Mouse (Mus musculus): ENCODE data around the gene Ap1g2. TPM values are rescaled to one million over a fixed set of nuclear protein-coding genes. Genes with fewer than 3 reads are reported as not detected.

The Ap1g2 gene
- polyA plus RNA-seq, 1 experiment = 10.0 TPM

GRCm38 (mm10) chr14:55135676-55136075, 29.3 kb upstream of the Ap1g2 start:
- Histone ChIP-seq H3K27ac (ENCODE audit: insufficient read depth, low read length) (no peak overlapping the region), H3K4me1 (ENCODE audit: control insufficient read depth, insufficient read depth, low read length) (no peaks in the 10 kb centered on the region), H3K4me3 (ENCODE audit: insufficient read depth, low read length) (no peak overlapping the region)
- TF ChIP-seq POLR2A (IDR thresholded peaks at IDR 0.05; ENCODE audit: low read depth, low read length) = no peak
- TF ChIP-seq CTCF (IDR thresholded peaks at IDR 0.05; ENCODE audit: borderline replicate concordance, insufficient read depth, low read length) = no peak

GRCm38 (mm10) chr14:55126521-55126920, 20.1 kb upstream of the Ap1g2 start:
- H3K27ac ChIP-seq (ENCODE audit: insufficient read depth, low read length) = no peak overlapping the region
- H3K4me3 ChIP-seq (ENCODE audit: insufficient read depth, low read length) = no peak overlapping the region
- H3K4me1 ChIP-seq (ENCODE audit: control insufficient read depth, insufficient read depth, low read length) = no peaks in the 10 kb centered on the region
- TF ChIP-seq POLR2A (IDR thresholded peaks at IDR 0.05; ENCODE audit: low read depth, low read length) (no peak), CTCF (IDR thresholded peaks at IDR 0.05; ENCODE audit: borderline replicate concordance, insufficient read depth, low read length) (no peak)

- Histone ChIP-seq H3K4me1 (ENCODE audit: control insufficient read depth, insufficient read depth, low read length) (no peaks in the 10 kb centered on the region), H3K4me3 (ENCODE audit: insufficient read depth, low read length) (no peak overlapping the region), H3K27ac (ENCODE audit: insufficient read depth, low read length) (no peak overlapping the region)
- no peak for TF ChIP-seq CTCF (IDR thresholded peaks at IDR 0.05; ENCODE audit: borderline replicate concordance, insufficient read depth, low read length)
- no peak for TF ChIP-seq POLR2A (IDR thresholded peaks at IDR 0.05; ENCODE audit: low read depth, low read length)
Measured at GRCm38 (mm10) chr14:55125711-55126110, 19.3 kb upstream of the Ap1g2 start.

- no peak overlapping the region for H3K4me3 ChIP-seq (ENCODE audit: insufficient read depth, low read length)
- no peak overlapping the region for H3K27ac ChIP-seq (ENCODE audit: insufficient read depth, low read length)
- TF ChIP-seq POLR2A (IDR thresholded peaks at IDR 0.05; ENCODE audit: low read depth, low read length) = no peak
- TF ChIP-seq CTCF (IDR thresholded peaks at IDR 0.05; ENCODE audit: borderline replicate concordance, insufficient read depth, low read length) = no peak
- no peaks in the 10 kb centered on the region for H3K4me1 ChIP-seq (ENCODE audit: control insufficient read depth, insufficient read depth, low read length)
Measured at GRCm38 (mm10) chr14:55122359-55122758, 16.0 kb upstream of the Ap1g2 start.

GRCm38 (mm10) chr14:55121947-55122346, 15.6 kb upstream of the Ap1g2 start:
- Histone ChIP-seq H3K27ac (ENCODE audit: insufficient read depth, low read length) (no peak overlapping the region), H3K4me1 (ENCODE audit: control insufficient read depth, insufficient read depth, low read length) (no peaks in the 10 kb centered on the region), H3K4me3 (ENCODE audit: insufficient read depth, low read length) (no peak overlapping the region)
- TF ChIP-seq CTCF (IDR thresholded peaks at IDR 0.05; ENCODE audit: borderline replicate concordance, insufficient read depth, low read length) (peak; percentile 58; the same call in 1 of the 2 replicates), POLR2A (IDR thresholded peaks at IDR 0.05; ENCODE audit: low read depth, low read length) (no peak)

GRCm38 (mm10) chr14:55119421-55120134, 13.2 kb upstream of the Ap1g2 start:
- H3K27ac ChIP-seq (ENCODE audit: insufficient read depth, low read length) = no peak overlapping the region
- TF ChIP-seq CTCF (IDR thresholded peaks at IDR 0.05; ENCODE audit: borderline replicate concordance, insufficient read depth, low read length) (no peak), POLR2A (IDR thresholded peaks at IDR 0.05; ENCODE audit: low read depth, low read length) (no peak)
- H3K4me1 ChIP-seq (ENCODE audit: control insufficient read depth, insufficient read depth, low read length) = no peaks in the 10 kb centered on the region
- no peak overlapping the region for H3K4me3 ChIP-seq (ENCODE audit: insufficient read depth, low read length)

GRCm38 (mm10) chr14:55118852-55119251, 12.5 kb upstream of the Ap1g2 start:
- Histone ChIP-seq H3K27ac (ENCODE audit: insufficient read depth, low read length) (no peak overlapping the region), H3K4me1 (ENCODE audit: control insufficient read depth, insufficient read depth, low read length) (no peaks in the 10 kb centered on the region; the same call in 1 of the 2 replicates), H3K4me3 (ENCODE audit: insufficient read depth, low read length) (no peak overlapping the region)
- TF ChIP-seq CTCF (IDR thresholded peaks at IDR 0.05; ENCODE audit: borderline replicate concordance, insufficient read depth, low read length) (no peak), POLR2A (IDR thresholded peaks at IDR 0.05; ENCODE audit: low read depth, low read length) (no peak)

- TF ChIP-seq POLR2A (IDR thresholded peaks at IDR 0.05; ENCODE audit: low read depth, low read length) = no peak
- TF ChIP-seq CTCF (IDR thresholded peaks at IDR 0.05; ENCODE audit: borderline replicate concordance, insufficient read depth, low read length) = no peak
- H3K27ac ChIP-seq (ENCODE audit: insufficient read depth, low read length) = no peak within 1 kb of the TSS
Measured at GRCm38 (mm10) chr14:55116425-55117200, 10.2 kb upstream of the Ap1g2 start, which contains the start of gene Jph4. TSS of gene Jph4 (minus strand) at chr14:55116935.

GRCm38 (mm10) chr14:55115846-55116245, 9.5 kb upstream of the Ap1g2 start:
- TF ChIP-seq CTCF (IDR thresholded peaks at IDR 0.05; ENCODE audit: borderline replicate concordance, insufficient read depth, low read length) (no peak), POLR2A (IDR thresholded peaks at IDR 0.05; ENCODE audit: low read depth, low read length) (no peak)
- peak overlapping the region; percentile 30; the same call in 1 of the 2 replicates for H3K4me3 ChIP-seq (ENCODE audit: insufficient read depth, low read length)
- H3K27ac ChIP-seq (ENCODE audit: insufficient read depth, low read length) = no peak overlapping the region
- H3K4me1 ChIP-seq (ENCODE audit: control insufficient read depth, insufficient read depth, low read length) = no peaks in the 10 kb centered on the region; the same call in 1 of the 2 replicates

More at GRCm38 (mm10) chr14:55116425-55117200, 10.2 kb upstream of the Ap1g2 start, which contains the start of gene Jph4:
- Histone ChIP-seq H3K4me1 (ENCODE audit: control insufficient read depth, insufficient read depth, low read length) (no peaks in the 10 kb centered on the region; the same call in 1 of the 2 replicates), H3K4me3 (ENCODE audit: insufficient read depth, low read length) (no peak within 1 kb of the TSS)

Data from embryonic fibroblast, embryonic 13.5 days (primary cell).